Mouse (Mus musculus) brain, embryonic 14.5 days (tissue): ENCODE results near the gene Tbc1d1. TPM values are rescaled to one million over a fixed set of nuclear protein-coding genes. Genes with fewer than 3 reads are reported as not detected.
"Not testable (repeated sequence)": the region's sequence is repeated elsewhere in the genome, so short reads cannot be mapped to it uniquely, and the experiment has no call there.

Experiments
- DNase-seq: peaks from one replicate; pipeline ENCODE4 v3.0.0-alpha.2; 2011; ENCODE audit warnings: low read depth
- CTCF ChIP-seq: fragments of 200-500 bp; IDR thresholded peaks from 2 replicates; pipeline ENCODE4 v1.5.1; 2012; ENCODE audit warnings: inconsistent platforms, mild to moderate bottlenecking, moderate library complexity, borderline replicate concordance; ENCODE audit not compliant: insufficient read depth, insufficient read length; ENCODE audit errors: extremely low read depth
- POLR2A ChIP-seq: fragments of 200-500 bp; IDR thresholded peaks from 2 replicates; pipeline ENCODE4 v1.6.1; 2012; ENCODE audit warnings: mild to moderate bottlenecking, inconsistent platforms, borderline replicate concordance; ENCODE audit not compliant: poor library complexity, insufficient read depth, insufficient read length, severe bottlenecking; ENCODE audit errors: extremely low read depth
- polyA plus RNA-seq: library from polyadenylated mRNA; depleted of rRNA; stranded (reverse); fragments of >200 nt; gene quantifications from 2 replicates; pipeline ENCODE4 v1.2.3, GENCODE M21; 2012

Tbc1d1 gene
- polyA plus RNA-seq, 1 experiment: 17.8 TPM

GRCm38 (mm10) chr5:64307289-64307688 is 151.2 kb downstream of the Tbc1d1 start:
- no peak for TF ChIP-seq POLR2A
- TF ChIP-seq CTCF: no peak
- no peak for DNase-seq

GRCm38 (mm10) chr5:64312295-64312694 is 156.2 kb downstream of the Tbc1d1 start:
- DNase-seq: no peak
- TF ChIP-seq POLR2A (no peak), CTCF (no peak)

GRCm38 (mm10) chr5:64313481-64313880 is 157.4 kb downstream of the Tbc1d1 start:
- no peak for DNase-seq
- peak; percentile 20; the same call in 1 of the 2 replicates for TF ChIP-seq CTCF
- no peak for TF ChIP-seq POLR2A

- DNase-seq: peak; percentile 82
- TF ChIP-seq CTCF: no peak
- no peak for TF ChIP-seq POLR2A
These were observed 158.4 kb downstream of the Tbc1d1 start for GRCm38 (mm10) chr5:64314288-64315052.

GRCm38 (mm10) chr5:64315088-64315487 is 159.0 kb downstream of the Tbc1d1 start:
- TF ChIP-seq CTCF: no peak
- no peak for TF ChIP-seq POLR2A
- no peak for DNase-seq

GRCm38 (mm10) chr5:64323286-64323685 is 167.2 kb downstream of the Tbc1d1 start:
- TF ChIP-seq CTCF (no peak), POLR2A (no peak)
- DNase-seq: no peak

GRCm38 (mm10) chr5:64324353-64324752 is 168.2 kb downstream of the Tbc1d1 start:
- DNase-seq: no peak
- TF ChIP-seq POLR2A (no peak), CTCF (no peak)

- peak; percentile 60 for DNase-seq
- TF ChIP-seq POLR2A (no peak), CTCF (no peak)
These were observed 168.8 kb downstream of the Tbc1d1 start for GRCm38 (mm10) chr5:64324920-64325319.

- DNase-seq: no peak
- TF ChIP-seq POLR2A (no peak), CTCF (no peak)
These were observed 169.7 kb downstream of the Tbc1d1 start for GRCm38 (mm10) chr5:64325741-64326355.

GRCm38 (mm10) chr5:64326427-64327181 is 170.5 kb downstream of the Tbc1d1 start:
- TF ChIP-seq CTCF (no peak), POLR2A (no peak)
- DNase-seq: no peak

GRCm38 (mm10) chr5:64327212-64327902 is 171.3 kb downstream of the Tbc1d1 start:
- TF ChIP-seq CTCF (no peak), POLR2A (no peak)
- DNase-seq: no peak

GRCm38 (mm10) chr5:64336767-64337408 is 180.8 kb downstream of the Tbc1d1 start:
- DNase-seq: peak; percentile 88
- TF ChIP-seq CTCF (no peak), POLR2A (no peak)

- not testable (repeated sequence) for DNase-seq
These were observed 182.7 kb downstream of the Tbc1d1 start for GRCm38 (mm10) chr5:64338795-64339194.
